9 mouse cellular contexts compared by ENCODE assay signal in genomic region chr10:52416458-52416857, GRCm38 (mm10). TPM values are rescaled to one million over a fixed set of nuclear protein-coding genes. Genes with fewer than 3 reads are reported as not detected.
DNase-seq lines count a peak whose midpoint lies in the region; ATAC-seq and TF ChIP-seq lines count a peak whose summit lies in the region.
"Had no signal": no experiment of that assay in that cellular context is flagged by ENCODE, and none has a peak within 500 bp of the region (broad histone marks: within the 10 kb centered on the region; RNA-seq: fewer than 3 reads in every experiment).

No protein-coding gene starts in this region.

- no peak for ATAC-seq in liver, embryonic 14.5 days (ENCODE audit: insufficient read depth)
- no peak for ATAC-seq in CD4-positive, CD25-positive, alpha-beta regulatory T cell, adult 4 months

- intact Hi-C loops in heart, adult 2 months (cut with DNase I): loop anchor here (2.0 kb wide), 1 partner anchor 34 kb away; the partner anchor contains the start of gene Gopc
- intact Hi-C loops in heart, postnatal 25 days (cut with DNase I): loop anchor here (2.0 kb wide), 2 partner anchors 22 to 30 kb away; no protein-coding TSS in a partner anchor

- no peak overlapping the region for H3K9ac ChIP-seq in heart, adult 2 months (ENCODE audit: low read depth, low read length)
- no peak overlapping the region for H3K9ac ChIP-seq in liver, embryonic 14.5 days (replicated peaks)

- H3K27me3 ChIP-seq in heart, adult 2 months (ENCODE audit: control insufficient read depth, insufficient read depth, low read length): no peaks in the 10 kb centered on the region
- H3K27me3 ChIP-seq in E14TG2a.4 (ENCODE audit: insufficient read depth, low read length): peaks cover 7% of the 10 kb centered on the region; the same call in 1 of the 2 replicates
- H3K27me3 ChIP-seq in liver, embryonic 14.5 days (ENCODE audit: control insufficient read depth, insufficient read depth, low read length): no peaks in the 10 kb centered on the region

- peaks cover 30% of the 10 kb centered on the region for H3K36me3 ChIP-seq in heart, adult 2 months (ENCODE audit: control insufficient read depth, insufficient read depth, low read length)
- H3K36me3 ChIP-seq in E14TG2a.4 (ENCODE audit: insufficient read depth, low read length): peaks cover 22% of the 10 kb centered on the region
- H3K36me3 ChIP-seq in liver, embryonic 14.5 days (replicated peaks; ENCODE audit: control insufficient read depth, insufficient read depth, low read depth): no peaks in the 10 kb centered on the region

- H3K4me2 ChIP-seq in liver, embryonic 14.5 days (ENCODE audit: low read depth): peak overlapping the region; percentile 61

- no peak for TF ChIP-seq CTCF in heart, adult 2 months (IDR thresholded peaks at IDR 0.05)
- TF ChIP-seq CTCF in E14TG2a.4 (conservative IDR thresholded peaks at IDR 0.05; ENCODE audit: low read length): no peak
- TF ChIP-seq CTCF in liver, embryonic 14.5 days (IDR thresholded peaks at IDR 0.05; ENCODE audit: low read depth): no peak

- TF ChIP-seq EP300 in heart, adult 2 months (IDR thresholded peaks at IDR 0.05; ENCODE audit: insufficient read depth, low read depth, low read length): no peak
- TF ChIP-seq EP300 in liver, embryonic 14.5 days (IDR thresholded peaks at IDR 0.05; ENCODE audit: low read depth): no peak

- no peak for TF ChIP-seq POLR2A in heart, adult 2 months (IDR thresholded peaks at IDR 0.05; ENCODE audit: insufficient read depth, low read depth, low read length)

- no peaks in the 10 kb centered on the region for H3K9me3 ChIP-seq in E14TG2a.4 (ENCODE audit: low read length)
- H3K9me3 ChIP-seq in liver, embryonic 14.5 days (ENCODE audit: control insufficient read depth, low read length): no peaks in the 10 kb centered on the region

- peak overlapping the region; percentile 86 for H3K27ac ChIP-seq in heart, adult 2 months
- H3K27ac ChIP-seq in liver, embryonic 14.5 days: no peak overlapping the region

- peaks cover 16% of the 10 kb centered on the region for H3K4me1 ChIP-seq in heart, adult 2 months (ENCODE audit: control insufficient read depth, insufficient read depth, low read length)
- H3K4me1 ChIP-seq in E14TG2a.4 (replicated peaks; ENCODE audit: low read depth, low read length): peaks cover 33% of the 10 kb centered on the region
- peaks cover 15 to 21% of the 10 kb centered on the region in 2 experiments for H3K4me1 ChIP-seq in liver, embryonic 14.5 days (replicated peaks; ENCODE audit: control insufficient read depth in 2 of 2, insufficient read depth in 2 of 2, low read length in 1 of 2)

- peaks cover 1% of the 10 kb centered on the region; the same call in 1 of the 2 replicates for H3K79me2 ChIP-seq in heart, adult 2 months (replicated peaks; ENCODE audit: control insufficient read depth, insufficient read depth, low read length)

- no peak for DNase-seq in heart, adult 2 months
- DNase-seq in heart, postnatal 25 days (ENCODE audit: low spot score): no peak
- peak; percentile 75 for DNase-seq in gonadal fat pad, adult 2 months (ENCODE audit: low read depth)
- DNase-seq in liver, embryonic 14.5 days (ENCODE audit: low read depth in 3 of 3, low spot score in 3 of 3): no peak
- no peak for DNase-seq in MN1 (ENCODE audit: low spot score)
- no peak for DNase-seq in urinary bladder, postnatal 14 days (ENCODE audit: low spot score)

- 7% methylated on average over 2 of the region's 2 CpGs for WGBS in heart, adult 2 months
- WGBS in liver, embryonic 14.5 days (ENCODE audit: insufficient replicate concordance): 36% methylated on average over 2 of the region's 2 CpGs

- H3K4me3 ChIP-seq in heart, adult 2 months: peak overlapping the region; percentile 41
- 0 out of 2 replicates have a peak overlapping the region, but pooled peaks have one; percentile 57 for H3K4me3 ChIP-seq in E14TG2a.4 (replicated peaks; ENCODE audit: low read length)
- peak overlapping the region in 1 of 2 experiments; percentile 83; a peak in 1 of 4 replicates for H3K4me3 ChIP-seq in liver, embryonic 14.5 days (ENCODE audit: insufficient read depth in 1 of 2, low read depth in 2 of 2, low read length in 2 of 2)

RNA-seq across cellular contexts. Expression of gene Nus1, which starts 0.9 kb away (rescaled TPM):
- 10 to 100 TPM; 33.4 to 36.8 TPM for total RNA-seq in heart, adult 2 months (2021)
- polyA plus RNA-seq in heart, adult 2 months (2012; rRNA removed): 8.0 and 13.9 TPM in 2 replicates
- total RNA-seq in heart, postnatal 25 days (2021): 10 to 100 TPM; 28.5 to 28.8 TPM
- 15.0 and 18.6 TPM in 2 replicates for polyA plus RNA-seq in gonadal fat pad, adult 2 months (2012; rRNA removed)
- 7.1 and 8.4 TPM in 2 replicates for polyA plus RNA-seq in liver, embryonic 14.5 days (2012; rRNA removed)
- 4.9 and 5.1 TPM in 2 replicates for polyA plus RNA-seq in liver, embryonic 14.5 days (2014; fragmentation: Nextera tagmentation; extraction: Ambion mirVana)
- 1 to 10 TPM; 5.1 to 8.6 TPM for polyA plus RNA-seq in CD4-positive, CD25-positive, alpha-beta regulatory T cell, adult 4 months (2017; shearing (Covaris generic))

RNA-seq across cellular contexts. Expression of gene Nepn, which starts 27.7 kb away (rescaled TPM):
- under 1 TPM; 0.59 to 0.63 TPM for total RNA-seq in heart, adult 2 months (2021)
- polyA plus RNA-seq in heart, adult 2 months (2012; rRNA removed): 1.2 and 2.1 TPM in 2 replicates
- total RNA-seq in heart, postnatal 25 days (2021): under 1 TPM; 0.21 to 0.31 TPM
- 0.62 and 1.2 TPM in 2 replicates for polyA plus RNA-seq in gonadal fat pad, adult 2 months (2012; rRNA removed)
- 0.01 TPM in 1 of 2 replicates, not detected in the other for polyA plus RNA-seq in liver, embryonic 14.5 days (2012; rRNA removed)
- polyA plus RNA-seq in liver, embryonic 14.5 days (2014; fragmentation: Nextera tagmentation; extraction: Ambion mirVana): 0.10 TPM in 1 of 2 replicates, not detected in the other
- not detected for polyA plus RNA-seq in CD4-positive, CD25-positive, alpha-beta regulatory T cell, adult 4 months (2017; shearing (Covaris generic))

RNA-seq across cellular contexts. Expression of gene Gopc, which starts 34.5 kb away (rescaled TPM):
- 10 to 100 TPM; 11.9 to 12.0 TPM for total RNA-seq in heart, adult 2 months (2021)
- polyA plus RNA-seq in heart, adult 2 months (2012; rRNA removed): 4.2 and 7.6 TPM in 2 replicates
- total RNA-seq in heart, postnatal 25 days (2021): 10 to 100 TPM; 12.5 to 15.0 TPM
- polyA plus RNA-seq in gonadal fat pad, adult 2 months (2012; rRNA removed): 11.9 and 21.1 TPM in 2 replicates
- polyA plus RNA-seq in liver, embryonic 14.5 days (2012; rRNA removed): 1.8 and 3.0 TPM in 2 replicates
- polyA plus RNA-seq in liver, embryonic 14.5 days (2014; fragmentation: Nextera tagmentation; extraction: Ambion mirVana): 2.8 and 4.0 TPM in 2 replicates
- 1 to 10 TPM; 6.6 to 8.9 TPM for polyA plus RNA-seq in CD4-positive, CD25-positive, alpha-beta regulatory T cell, adult 4 months (2017; shearing (Covaris generic))

RNA-seq across cellular contexts. Expression of gene Gm26741, which starts 57.9 kb away (rescaled TPM):
- total RNA-seq in heart, adult 2 months (2021): not detected
- not detected in 2 replicates for polyA plus RNA-seq in heart, adult 2 months (2012; rRNA removed)
- total RNA-seq in heart, postnatal 25 days (2021): not detected
- not detected in 2 replicates for polyA plus RNA-seq in gonadal fat pad, adult 2 months (2012; rRNA removed)
- polyA plus RNA-seq in liver, embryonic 14.5 days (2012; rRNA removed): not detected in 2 replicates
- not detected in 2 replicates for polyA plus RNA-seq in liver, embryonic 14.5 days (2014; fragmentation: Nextera tagmentation; extraction: Ambion mirVana)
- polyA plus RNA-seq in CD4-positive, CD25-positive, alpha-beta regulatory T cell, adult 4 months (2017; shearing (Covaris generic)): not detected
- polyA plus RNA-seq: cortical plate, adult 2 months had no signal
